Mouse (Mus musculus) testis, adult 10 weeks (tissue): Measurements from ENCODE around the gene Prss8. TPM values are rescaled to one million over a fixed set of nuclear protein-coding genes. Genes with fewer than 3 reads are reported as not detected.

ENCODE experiments used
- polyA plus RNA-seq: library from polyadenylated mRNA; stranded (reverse); fragments of 350-450 nt; fragmentation: Illumina TruSeq; extraction: RNeasy Lipid Tissue Mini Kit (QIAGEN cat#74804); gene quantifications from one replicate; pipeline ENCODE4 v1.2.3, GENCODE M21; 2014; ENCODE audit warnings: low read depth, low replicate concordance

Prss8 gene
- polyA plus RNA-seq, result not detected

GRCm38 (mm10) chr7:127929923-127930322 is at the start of gene Prss8:
Prss8 (minus strand) TSS chr7:127930104.

DNA sequence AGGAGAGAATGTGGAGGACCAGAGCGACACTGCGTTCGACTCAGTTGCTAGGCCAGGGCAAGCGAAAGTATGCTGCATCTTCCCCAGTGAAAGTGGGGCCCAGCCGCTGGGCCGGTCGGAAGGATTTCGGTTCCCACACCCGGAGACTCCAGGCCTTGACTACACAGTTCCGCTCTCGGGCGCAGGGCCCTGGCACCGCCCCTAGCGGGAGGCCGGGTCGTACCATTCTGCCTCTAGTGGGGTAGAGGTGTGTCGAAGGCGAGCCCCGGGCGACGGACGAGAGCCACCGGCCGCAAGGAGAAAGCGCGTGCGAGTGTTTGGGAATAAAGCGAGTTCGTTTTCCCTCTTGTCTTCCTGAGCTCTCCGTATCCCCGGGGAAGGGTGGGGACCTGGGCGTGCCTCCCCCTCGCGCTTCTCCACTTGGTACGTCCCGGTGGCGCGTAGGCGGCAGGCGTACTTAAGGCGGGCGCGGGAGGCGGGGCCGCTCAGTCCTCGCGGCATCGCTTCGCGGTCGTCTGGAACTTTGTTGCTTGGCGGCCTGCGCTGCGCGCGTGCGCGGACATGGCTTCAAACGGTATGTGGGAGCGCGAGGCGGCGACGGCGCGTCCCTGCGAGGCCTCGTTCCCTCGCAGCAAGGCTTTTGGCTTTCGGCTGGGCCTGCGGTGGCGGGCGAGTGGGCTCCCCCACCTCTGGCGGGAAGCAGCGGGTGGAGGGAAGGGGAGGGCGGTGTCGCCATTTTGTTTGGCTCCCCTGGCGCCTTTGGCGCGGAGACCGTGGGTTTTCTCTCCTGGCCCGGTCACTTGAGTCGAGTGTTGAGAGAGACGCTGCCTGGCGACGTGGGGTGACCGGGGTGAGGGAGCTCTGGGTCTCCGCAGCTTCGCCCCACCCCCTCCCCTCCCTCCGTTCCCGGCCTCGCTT is 37.4 kb upstream of the Prss8 start, which contains the start of gene Fus:
Gene Fus, plus strand, starts transcription at position 454 of the 918 bp plus-strand sequence.

GRCm38 (mm10) chr7:127946470-127947023 is 16.6 kb upstream of the Prss8 start, which contains the start of gene Prss36:
Prss36 (minus strand) TSS chr7:127946725.

DNA sequence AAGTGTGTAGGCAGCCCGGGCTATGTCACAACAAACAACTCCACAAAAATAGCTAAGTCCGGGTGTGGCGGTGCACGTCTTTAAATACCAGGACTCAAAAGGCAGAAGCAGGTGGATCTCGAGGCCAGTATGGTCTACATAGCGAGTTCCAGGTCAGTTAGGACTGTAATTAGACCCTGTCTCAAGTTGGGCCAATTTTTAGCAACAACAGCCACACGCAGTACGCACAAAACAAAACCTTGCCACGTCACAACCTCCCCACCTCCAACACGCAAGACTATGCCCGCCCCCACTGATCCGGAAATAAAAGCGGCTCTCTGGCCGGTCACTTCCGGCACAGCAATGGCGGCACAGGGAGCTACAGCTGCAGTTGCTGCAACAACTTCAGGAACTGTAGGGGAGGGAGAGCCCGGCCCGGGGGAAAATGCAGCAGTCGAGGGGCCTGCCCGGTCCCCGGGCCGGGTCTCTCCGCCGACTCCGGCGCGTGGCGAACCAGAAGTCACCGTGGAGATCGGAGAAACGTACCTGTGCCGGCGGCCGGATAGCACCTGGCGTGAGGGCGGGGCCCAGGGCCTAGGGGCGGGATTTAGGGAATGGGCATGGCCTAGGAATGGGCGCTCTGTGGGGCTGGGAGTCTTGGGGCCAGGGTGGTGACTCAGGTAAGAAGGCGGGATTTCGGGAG is 17.6 kb downstream of the Prss8 start, which contains the start of gene Kat8:
Gene Kat8, plus strand, starts transcription at position 327 of the 682 bp plus-strand sequence.

GRCm38 (mm10) chr7:127903971-127904796 is 25.7 kb downstream of the Prss8 start, which contains the start of gene Bckdk:
Bckdk (plus strand) TSS chr7:127904082.

GRCm38 (mm10) chr7:127895442-127895841 is 34.5 kb downstream of the Prss8 start, which contains the start of the genes Gm21974 and Vkorc1:
Gm21974 (minus strand) TSS chr7:127895454.
Vkorc1 (minus strand) TSS chr7:127895617.

GRCm38 (mm10) chr7:127890798-127891197 is 39.1 kb downstream of the Prss8 start, which contains the start of gene Prss53:
Prss53 (minus strand) TSS chr7:127890970.

GRCm38 (mm10) chr7:127876467-127877348 is 53.2 kb downstream of the Prss8 start, which contains the start of gene Zfp668:
Zfp668 (minus strand) TSS chr7:127876828.

GRCm38 (mm10) chr7:127876041-127876466 is 53.9 kb downstream of the Prss8 start, which contains the start of gene Zfp646:
Zfp646 (plus strand) TSS chr7:127876221.

Other genes with a start within 250 kb of the Prss8 start
- 3.0 TPM for gene Bcl7c, start 221.2 kb downstream of the Prss8 start, polyA plus RNA-seq
- 5.1 TPM for gene Ctf1, start 217.4 kb downstream of the Prss8 start, polyA plus RNA-seq
- not detected for gene Ctf2, start 197.9 kb downstream of the Prss8 start, polyA plus RNA-seq
- gene Fbxl19, start 185.6 kb downstream of the Prss8 start, polyA plus RNA-seq, result 2.2 TPM
- 1.1 TPM for gene Orai3, start 160.3 kb downstream of the Prss8 start, polyA plus RNA-seq
- 7.2 TPM for gene Setd1a, start 153.4 kb downstream of the Prss8 start, polyA plus RNA-seq
- not detected for gene Gm49388, start 144.5 kb downstream of the Prss8 start, polyA plus RNA-seq
- gene Hsd3b7, start 129.5 kb downstream of the Prss8 start, polyA plus RNA-seq, result 1.9 TPM
- 3.1 TPM for gene Stx4a, start 105.8 kb downstream of the Prss8 start, polyA plus RNA-seq
- 0.49 TPM for gene Stx1b, start 105.6 kb downstream of the Prss8 start, polyA plus RNA-seq
- 21.3 TPM for gene Zfp646, start 53.9 kb downstream of the Prss8 start, polyA plus RNA-seq
- gene Zfp668, start 53.3 kb downstream of the Prss8 start, polyA plus RNA-seq, result 0.91 TPM
- not detected for gene Prss53, start 39.1 kb downstream of the Prss8 start, polyA plus RNA-seq
- not detected for gene Gm21974, start 34.6 kb downstream of the Prss8 start, polyA plus RNA-seq
- 12.4 TPM for gene Vkorc1, start 34.5 kb downstream of the Prss8 start, polyA plus RNA-seq
- gene Bckdk, start 26.0 kb downstream of the Prss8 start, polyA plus RNA-seq, result 0.62 TPM
- 52.0 TPM for gene Kat8, start 17.6 kb downstream of the Prss8 start, polyA plus RNA-seq
- gene Prss36, start 16.6 kb upstream of the Prss8 start, polyA plus RNA-seq, result not detected
- 440 TPM for gene Fus, start 37.4 kb upstream of the Prss8 start, polyA plus RNA-seq
- 0.52 TPM for gene Pycard, start 63.8 kb upstream of the Prss8 start, polyA plus RNA-seq
- not detected for gene Trim72, start 73.8 kb upstream of the Prss8 start, polyA plus RNA-seq
- gene Itgam, start 132.5 kb upstream of the Prss8 start, polyA plus RNA-seq, result 0.57 TPM
- not detected for gene Gm49368, start 132.6 kb upstream of the Prss8 start, polyA plus RNA-seq
- 0.11 TPM for gene Itgax, start 199.4 kb upstream of the Prss8 start, polyA plus RNA-seq
- gene Itgad, start 224.3 kb upstream of the Prss8 start, polyA plus RNA-seq, result 18.0 TPM